Mouse (Mus musculus) forebrain, embryonic 16.5 days (tissue): ENCODE measurements around the gene Zfp280d. TPM values are rescaled to one million over a fixed set of nuclear protein-coding genes. Genes with fewer than 3 reads are reported as not detected.

Source experiments
- ATAC-seq: fragments of 200-750 bp; cut with Nextera tagmentation; 2 replicates; pipeline ENCODE4 v1.8.0; 2017; ENCODE audit warnings: mild to moderate bottlenecking, moderate library complexity
- H3K27ac ChIP-seq: fragments of 300-500 bp; sonication (generic); 2 replicates; pipeline ENCODE4 v1.5.1; 2014; ENCODE audit warnings: low read length, control low read depth
- H3K27me3 ChIP-seq: fragments of 300-500 bp; sonication (generic); replicated peaks from 2 replicates; pipeline ENCODE4 v1.6.1; 2014; ENCODE audit warnings: low read length; ENCODE audit not compliant: control insufficient read depth, insufficient read depth
- H3K36me3 ChIP-seq: fragments of 300-500 bp; sonication (generic); 2 replicates; pipeline ENCODE4 v1.6.1; 2014; ENCODE audit not compliant: control insufficient read depth, insufficient read depth
- H3K4me1 ChIP-seq: fragments of 300-500 bp; sonication (generic); replicated peaks from 2 replicates; pipeline ENCODE4 v1.6.1; 2014; ENCODE audit warnings: low read length; ENCODE audit not compliant: control insufficient read depth, insufficient read depth
- H3K4me2 ChIP-seq: fragments of 300-500 bp; sonication (generic); 2 replicates; pipeline ENCODE4 v1.6.1; 2014; ENCODE audit warnings: mild to moderate bottlenecking, low read length, control low read depth
- H3K4me3 ChIP-seq: fragments of 300-500 bp; sonication (generic); replicated peaks from 2 replicates; pipeline ENCODE4 v1.5.1; 2014; ENCODE audit warnings: mild to moderate bottlenecking, low read length, control low read depth
- H3K9ac ChIP-seq: fragments of 300-500 bp; sonication (generic); replicated peaks from 2 replicates; pipeline ENCODE4 v1.6.1; 2014; ENCODE audit warnings: low read depth, low read length, control low read depth
- H3K9me3 ChIP-seq: fragments of 300-500 bp; sonication (generic); 2 replicates; pipeline ENCODE4 v1.6.1; 2016; ENCODE audit warnings: low read length; ENCODE audit not compliant: control insufficient read depth
- WGBS: fragments of 180-500 bp; shearing (Covaris S2); extraction: QIAGEN DNeasy Blood & Tissue Kit; methylation state at CpG from one replicate; pipeline ENCODE4 v1.1.7; 2014; 5-methylcytosine and 5-hydroxymethylcytosine counted together
- polyA plus RNA-seq: library from polyadenylated mRNA; unstranded; fragments of >200 nt; fragmentation: Nextera tagmentation; extraction: Ambion mirVana; gene quantifications from 2 replicates; pipeline ENCODE4 v1.2.1, GENCODE M21; 2015

The Zfp280d gene
- polyA plus RNA-seq, 1 experiment from 2014 or later = 48.9 TPM

GRCm38 (mm10) chr9:72275101-72275978 is 680 bp downstream of the Zfp280d start:
- Histone ChIP-seq H3K4me1 (peaks cover 7% of the 10 kb centered on the region), H3K9me3 (no peaks in the 10 kb centered on the region), H3K4me2 (peak overlapping the region; percentile 76), H3K27me3 (no peaks in the 10 kb centered on the region), H3K9ac (peak overlapping the region; percentile 92), H3K4me3 (peak overlapping the region; percentile 60), H3K27ac (peak overlapping the region; percentile 99), H3K36me3 (no peaks in the 10 kb centered on the region)
- peak; percentile 74 for ATAC-seq
- WGBS = 2% methylated on average over 53 of the region's 70 CpGs

GRCm38 (mm10) chr9:72275979-72276500 is 1.4 kb downstream of the Zfp280d start:
- WGBS = 41% methylated on average over 8 of the region's 8 CpGs
- no peak for ATAC-seq
- Histone ChIP-seq H3K9ac (peak overlapping the region; percentile 92), H3K4me2 (peak overlapping the region; percentile 76), H3K36me3 (no peaks in the 10 kb centered on the region), H3K27me3 (no peaks in the 10 kb centered on the region), H3K4me1 (peaks cover 7% of the 10 kb centered on the region), H3K27ac (peak overlapping the region; percentile 99), H3K4me3 (peak overlapping the region; percentile 60), H3K9me3 (no peaks in the 10 kb centered on the region)

GRCm38 (mm10) chr9:72276941-72277340 is 2.3 kb downstream of the Zfp280d start:
- Histone ChIP-seq H3K9me3 (no peaks in the 10 kb centered on the region), H3K27me3 (no peaks in the 10 kb centered on the region), H3K27ac (no peak overlapping the region), H3K4me3 (no peak overlapping the region), H3K9ac (no peak overlapping the region), H3K4me1 (peaks cover 7% of the 10 kb centered on the region), H3K4me2 (peak overlapping the region; percentile 37), H3K36me3 (no peaks in the 10 kb centered on the region)
- ATAC-seq = no peak

- Histone ChIP-seq H3K9me3 (no peaks in the 10 kb centered on the region), H3K4me3 (no peak overlapping the region), H3K9ac (no peak overlapping the region), H3K36me3 (no peaks in the 10 kb centered on the region), H3K27ac (no peak overlapping the region), H3K27me3 (no peaks in the 10 kb centered on the region), H3K4me2 (no peak overlapping the region), H3K4me1 (peaks cover 7% of the 10 kb centered on the region)
- ATAC-seq = no peak
- WGBS = 98% methylated on average over 4 of the region's 4 CpGs
Observed at GRCm38 (mm10) chr9:72279943-72280342, 5.3 kb downstream of the Zfp280d start.

GRCm38 (mm10) chr9:72287696-72288095 is 13.0 kb downstream of the Zfp280d start:
- no peak overlapping the region for H3K4me2 ChIP-seq
- H3K9me3 ChIP-seq = no peaks in the 10 kb centered on the region
- H3K9ac ChIP-seq = no peak overlapping the region
- WGBS = 95% methylated on average over 2 of the region's 2 CpGs
- ATAC-seq = no peak
- no peak overlapping the region for H3K27ac ChIP-seq
- H3K4me1 ChIP-seq = no peaks in the 10 kb centered on the region
- H3K27me3 ChIP-seq = no peaks in the 10 kb centered on the region
- H3K4me3 ChIP-seq = no peak overlapping the region
- no peaks in the 10 kb centered on the region for H3K36me3 ChIP-seq

GRCm38 (mm10) chr9:72288210-72288609 is 13.6 kb downstream of the Zfp280d start:
- H3K36me3 ChIP-seq = no peaks in the 10 kb centered on the region
- no peak overlapping the region for H3K9ac ChIP-seq
- H3K4me2 ChIP-seq = no peak overlapping the region
- no peaks in the 10 kb centered on the region for H3K9me3 ChIP-seq
- no peak for ATAC-seq
- H3K4me3 ChIP-seq = no peak overlapping the region
- no peak overlapping the region for H3K27ac ChIP-seq
- H3K4me1 ChIP-seq = no peaks in the 10 kb centered on the region
- no peaks in the 10 kb centered on the region for H3K27me3 ChIP-seq
- WGBS = 76% methylated on average over 2 of the region's 2 CpGs

GRCm38 (mm10) chr9:72289094-72289493 is 14.4 kb downstream of the Zfp280d start:
- ATAC-seq = no peak
- 88% methylated on average over 1 of the region's 1 CpGs for WGBS

GRCm38 (mm10) chr9:72294076-72294475 is 19.4 kb downstream of the Zfp280d start:
- Histone ChIP-seq H3K27ac (no peak overlapping the region), H3K4me3 (no peak overlapping the region), H3K9me3 (no peaks in the 10 kb centered on the region), H3K9ac (no peak overlapping the region), H3K27me3 (no peaks in the 10 kb centered on the region), H3K36me3 (no peaks in the 10 kb centered on the region), H3K4me2 (no peak overlapping the region), H3K4me1 (no peaks in the 10 kb centered on the region)
- ATAC-seq = no peak

More at GRCm38 (mm10) chr9:72289094-72289493, 14.4 kb downstream of the Zfp280d start:
- Histone ChIP-seq H3K27me3 (no peaks in the 10 kb centered on the region), H3K4me2 (no peak overlapping the region), H3K9ac (no peak overlapping the region), H3K27ac (no peak overlapping the region), H3K4me3 (no peak overlapping the region), H3K4me1 (no peaks in the 10 kb centered on the region), H3K9me3 (no peaks in the 10 kb centered on the region), H3K36me3 (no peaks in the 10 kb centered on the region)

GRCm38 (mm10) chr9:72309765-72310164 is 35.1 kb downstream of the Zfp280d start:
- Histone ChIP-seq H3K4me2 (no peak overlapping the region), H3K4me3 (no peak overlapping the region), H3K27ac (no peak overlapping the region), H3K9ac (no peak overlapping the region), H3K4me1 (no peaks in the 10 kb centered on the region), H3K9me3 (no peaks in the 10 kb centered on the region), H3K36me3 (peaks cover 10% of the 10 kb centered on the region; the same call in 1 of the 2 replicates), H3K27me3 (no peaks in the 10 kb centered on the region)
- 81% methylated on average over 2 of the region's 2 CpGs for WGBS
- ATAC-seq = no peak
